Mouse (Mus musculus): ENCODE data around the gene Amacr. TPM values are rescaled to one million over a fixed set of nuclear protein-coding genes. Genes with fewer than 3 reads are reported as not detected.

Gene Amacr
- polyA plus RNA-seq, 1 experiment = 5.6 TPM

- H3K4me1 ChIP-seq (replicated peaks; ENCODE audit: control insufficient read depth, insufficient read depth, low read length) = no peaks in the 10 kb centered on the region
- no peaks in the 10 kb centered on the region for H3K36me3 ChIP-seq (ENCODE audit: control insufficient read depth, insufficient read depth, low read length)
- H3K4me3 ChIP-seq (ENCODE audit: control insufficient read depth, insufficient read depth, low read length) = no peak overlapping the region
- 95% methylated on average over 5 of the region's 5 CpGs for WGBS
- H3K27me3 ChIP-seq (ENCODE audit: control insufficient read depth, insufficient read depth, low read length) = no peaks in the 10 kb centered on the region
- TF ChIP-seq CTCF (IDR thresholded peaks at IDR 0.05; ENCODE audit: borderline replicate concordance, control insufficient read depth, extremely low read depth, insufficient read depth, low read length, poor library complexity) = no peak
- TF ChIP-seq POLR2A (IDR thresholded peaks at IDR 0.05; ENCODE audit: control insufficient read depth, extremely low read depth, insufficient read depth, low read length, poor library complexity) = no peak
- H3K27ac ChIP-seq (ENCODE audit: control insufficient read depth, insufficient read depth, low read length) = no peak overlapping the region
- DNase-seq = no peak
These were observed 21.3 kb upstream of the Amacr start for GRCm38 (mm10) chr15:10960267-10960666.

GRCm38 (mm10) chr15:10962601-10963000 is 19.0 kb upstream of the Amacr start:
- Histone ChIP-seq H3K4me3 (ENCODE audit: control insufficient read depth, insufficient read depth, low read length) (no peak overlapping the region), H3K36me3 (ENCODE audit: control insufficient read depth, insufficient read depth, low read length) (no peaks in the 10 kb centered on the region), H3K4me1 (replicated peaks; ENCODE audit: control insufficient read depth, insufficient read depth, low read length) (no peaks in the 10 kb centered on the region), H3K27me3 (ENCODE audit: control insufficient read depth, insufficient read depth, low read length) (no peaks in the 10 kb centered on the region), H3K27ac (ENCODE audit: control insufficient read depth, insufficient read depth, low read length) (no peak overlapping the region)
- 95% methylated on average over 2 of the region's 2 CpGs for WGBS
- no peak for DNase-seq
- TF ChIP-seq CTCF (IDR thresholded peaks at IDR 0.05; ENCODE audit: borderline replicate concordance, control insufficient read depth, extremely low read depth, insufficient read depth, low read length, poor library complexity) (no peak), POLR2A (IDR thresholded peaks at IDR 0.05; ENCODE audit: control insufficient read depth, extremely low read depth, insufficient read depth, low read length, poor library complexity) (no peak)

- Histone ChIP-seq H3K4me3 (ENCODE audit: control insufficient read depth, insufficient read depth, low read length) (no peak overlapping the region), H3K36me3 (ENCODE audit: control insufficient read depth, insufficient read depth, low read length) (no peaks in the 10 kb centered on the region), H3K4me1 (replicated peaks; ENCODE audit: control insufficient read depth, insufficient read depth, low read length) (no peaks in the 10 kb centered on the region), H3K27ac (ENCODE audit: control insufficient read depth, insufficient read depth, low read length) (no peak overlapping the region), H3K27me3 (ENCODE audit: control insufficient read depth, insufficient read depth, low read length) (no peaks in the 10 kb centered on the region)
- WGBS = 90% methylated on average over 3 of the region's 3 CpGs
- DNase-seq = no peak
- no peak for TF ChIP-seq POLR2A (IDR thresholded peaks at IDR 0.05; ENCODE audit: control insufficient read depth, extremely low read depth, insufficient read depth, low read length, poor library complexity)
- no peak for TF ChIP-seq CTCF (IDR thresholded peaks at IDR 0.05; ENCODE audit: borderline replicate concordance, control insufficient read depth, extremely low read depth, insufficient read depth, low read length, poor library complexity)
These were observed 12.1 kb upstream of the Amacr start for GRCm38 (mm10) chr15:10969439-10969838.

- Histone ChIP-seq H3K27me3 (ENCODE audit: control insufficient read depth, insufficient read depth, low read length) (no peaks in the 10 kb centered on the region), H3K4me3 (ENCODE audit: control insufficient read depth, insufficient read depth, low read length) (no peak overlapping the region), H3K27ac (ENCODE audit: control insufficient read depth, insufficient read depth, low read length) (no peak overlapping the region), H3K4me1 (replicated peaks; ENCODE audit: control insufficient read depth, insufficient read depth, low read length) (no peaks in the 10 kb centered on the region), H3K36me3 (ENCODE audit: control insufficient read depth, insufficient read depth, low read length) (no peaks in the 10 kb centered on the region)
- WGBS = 95% methylated on average over 5 of the region's 5 CpGs
- TF ChIP-seq POLR2A (IDR thresholded peaks at IDR 0.05; ENCODE audit: control insufficient read depth, extremely low read depth, insufficient read depth, low read length, poor library complexity) = no peak
- no peak for TF ChIP-seq CTCF (IDR thresholded peaks at IDR 0.05; ENCODE audit: borderline replicate concordance, control insufficient read depth, extremely low read depth, insufficient read depth, low read length, poor library complexity)
- DNase-seq = no peak
These were observed 10.8 kb upstream of the Amacr start for GRCm38 (mm10) chr15:10970777-10971176.

- DNase-seq = no peak
- H3K4me1 ChIP-seq (replicated peaks; ENCODE audit: control insufficient read depth, insufficient read depth, low read length) = no peaks in the 10 kb centered on the region; the same call in 1 of the 2 replicates
- TF ChIP-seq POLR2A (IDR thresholded peaks at IDR 0.05; ENCODE audit: control insufficient read depth, extremely low read depth, insufficient read depth, low read length, poor library complexity) = no peak
- TF ChIP-seq CTCF (IDR thresholded peaks at IDR 0.05; ENCODE audit: borderline replicate concordance, control insufficient read depth, extremely low read depth, insufficient read depth, low read length, poor library complexity) = no peak
These were observed 4.4 kb upstream of the Amacr start for GRCm38 (mm10) chr15:10977151-10977550.

GRCm38 (mm10) chr15:10980712-10981111 is 844 bp upstream of the Amacr start:
- no peak for DNase-seq
- no peaks in the 10 kb centered on the region for H3K36me3 ChIP-seq (ENCODE audit: control insufficient read depth, insufficient read depth, low read length)
- H3K27ac ChIP-seq (ENCODE audit: control insufficient read depth, insufficient read depth, low read length) = no peak overlapping the region
- 76% methylated on average over 2 of the region's 2 CpGs for WGBS
- no peaks in the 10 kb centered on the region for H3K27me3 ChIP-seq (ENCODE audit: control insufficient read depth, insufficient read depth, low read length)
- H3K4me3 ChIP-seq (ENCODE audit: control insufficient read depth, insufficient read depth, low read length) = no peak overlapping the region
- no peaks in the 10 kb centered on the region; the same call in 1 of the 2 replicates for H3K4me1 ChIP-seq (replicated peaks; ENCODE audit: control insufficient read depth, insufficient read depth, low read length)
- TF ChIP-seq CTCF (IDR thresholded peaks at IDR 0.05; ENCODE audit: borderline replicate concordance, control insufficient read depth, extremely low read depth, insufficient read depth, low read length, poor library complexity) = no peak
- no peak for TF ChIP-seq POLR2A (IDR thresholded peaks at IDR 0.05; ENCODE audit: control insufficient read depth, extremely low read depth, insufficient read depth, low read length, poor library complexity)

More at GRCm38 (mm10) chr15:10977151-10977550, 4.4 kb upstream of the Amacr start:
- H3K27ac ChIP-seq (ENCODE audit: control insufficient read depth, insufficient read depth, low read length) = no peak overlapping the region
- no peaks in the 10 kb centered on the region for H3K27me3 ChIP-seq (ENCODE audit: control insufficient read depth, insufficient read depth, low read length)
- H3K4me3 ChIP-seq (ENCODE audit: control insufficient read depth, insufficient read depth, low read length) = no peak overlapping the region
- H3K36me3 ChIP-seq (ENCODE audit: control insufficient read depth, insufficient read depth, low read length) = no peaks in the 10 kb centered on the region

- DNase-seq = no peak
- Histone ChIP-seq H3K4me1 (replicated peaks; ENCODE audit: control insufficient read depth, insufficient read depth, low read length) (no peaks in the 10 kb centered on the region; the same call in 1 of the 2 replicates), H3K27me3 (ENCODE audit: control insufficient read depth, insufficient read depth, low read length) (no peaks in the 10 kb centered on the region), H3K4me3 (ENCODE audit: control insufficient read depth, insufficient read depth, low read length) (peak overlapping the region; percentile 56), H3K36me3 (ENCODE audit: control insufficient read depth, insufficient read depth, low read length) (no peaks in the 10 kb centered on the region), H3K27ac (ENCODE audit: control insufficient read depth, insufficient read depth, low read length) (no peak overlapping the region)
- WGBS = 5% methylated on average over 6 of the region's 6 CpGs
- TF ChIP-seq POLR2A (IDR thresholded peaks at IDR 0.05; ENCODE audit: control insufficient read depth, extremely low read depth, insufficient read depth, low read length, poor library complexity) = no peak
- TF ChIP-seq CTCF (IDR thresholded peaks at IDR 0.05; ENCODE audit: borderline replicate concordance, control insufficient read depth, extremely low read depth, insufficient read depth, low read length, poor library complexity) = no peak
These were observed 494 bp downstream of the Amacr start for GRCm38 (mm10) chr15:10982064-10982435.

Measured in thymus, adult 2 months (tissue).